Mouse (Mus musculus) heart, postnatal 10 days (tissue): ENCODE results near the gene P2rx6. TPM values are rescaled to one million over a fixed set of nuclear protein-coding genes. Genes with fewer than 3 reads are reported as not detected.

ENCODE experiments used
- DNase-seq, 2 experiments: peaks; one replicate each; pipeline ENCODE4 v3.0.0; 2021
- intact Hi-C: fragments of 180-260 bp; cut with DNase I; formaldehyde crosslinking; loops from one replicate; pipeline ENCODE4 v1.15.1; 2025
- total RNA-seq, 2 experiments: library from RNA; stranded (reverse); gene quantifications; 2 replicates each; pipeline ENCODE4 v1.2.3; 2021

P2rx6 gene
- total RNA-seq, 2 experiments from 2014 or later = 0.45 to 0.69 TPM

- intact Hi-C loops = loop anchor here (2.0 kb wide), 1 partner anchor 57 kb away; no protein-coding TSS in a partner anchor
- DNase-seq = no peak
Measured at GRCm38 (mm10) chr16:17559396-17560027, 2.2 kb upstream of the P2rx6 start.

DNA sequence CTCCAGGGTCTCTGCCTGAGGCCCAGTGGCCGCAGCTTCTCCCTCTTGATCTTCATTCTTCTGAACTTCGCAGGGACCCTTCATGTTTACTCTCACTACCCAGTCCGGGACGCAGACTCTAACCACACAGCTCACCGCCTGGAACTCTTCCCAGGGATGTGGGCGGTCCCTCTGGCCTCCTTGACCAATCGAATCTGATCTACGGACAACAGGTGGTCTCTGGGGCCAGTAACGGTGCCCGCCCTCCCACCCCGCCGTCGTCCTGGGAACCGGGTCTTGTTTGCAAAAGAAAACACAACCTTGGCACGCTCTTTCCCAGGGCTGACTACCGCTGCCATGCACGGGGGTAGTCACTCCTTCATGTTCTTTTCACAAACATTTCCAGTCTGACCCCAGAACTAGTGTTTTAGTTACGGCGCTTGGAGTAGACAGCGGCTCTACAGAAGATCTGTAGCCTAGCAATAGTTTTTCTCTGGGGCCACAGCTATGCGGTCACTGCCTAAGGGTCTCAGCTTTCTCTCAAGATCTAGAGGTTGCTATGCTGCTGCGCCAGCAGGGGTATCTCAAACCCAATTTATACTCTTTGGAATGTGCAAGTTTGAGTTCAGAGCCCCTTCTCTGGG, 446 bp upstream of the P2rx6 start, which contains the start of gene Lrrc74b:
TSS of gene Lrrc74b (minus strand) at position 120 of the 623 bp plus-strand sequence.
- intact Hi-C loops = no loop called here
- peak; percentile 73 to 81 for DNase-seq

- no peak for DNase-seq
- intact Hi-C loops = no loop called here
Measured at GRCm38 (mm10) chr16:17563580-17563979, 1.9 kb downstream of the P2rx6 start.

GRCm38 (mm10) chr16:17564221-17564620, 2.5 kb downstream of the P2rx6 start:
- intact Hi-C loops = no loop called here
- DNase-seq = no peak

DNA sequence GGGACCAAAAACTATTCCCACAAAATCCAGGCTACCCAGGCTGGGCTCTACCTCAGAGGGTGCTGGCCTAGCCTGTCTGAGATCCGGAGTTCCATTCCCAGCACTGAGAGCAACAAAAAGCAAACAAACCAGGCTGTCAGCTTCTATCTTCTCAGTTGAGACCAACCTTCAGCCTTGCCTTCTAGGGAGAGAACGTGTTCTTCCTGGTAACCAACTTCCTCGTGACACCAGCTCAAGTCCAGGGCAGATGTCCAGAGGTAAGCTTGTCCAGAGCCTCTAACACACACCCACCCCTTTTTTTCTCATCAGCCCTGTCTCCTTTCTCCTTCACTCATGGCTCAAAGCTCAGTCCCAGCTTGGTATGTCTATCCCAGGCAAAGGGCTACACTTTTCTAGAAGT, 3.1 kb downstream of the P2rx6 start:
- intact Hi-C loops = no loop called here

GRCm38 (mm10) chr16:17566186-17566585, 4.5 kb downstream of the P2rx6 start:
- intact Hi-C loops = no loop called here
- DNase-seq = no peak

More for the DNA sequence above, 3.1 kb downstream of the P2rx6 start:
- no peak for DNase-seq

DNA sequence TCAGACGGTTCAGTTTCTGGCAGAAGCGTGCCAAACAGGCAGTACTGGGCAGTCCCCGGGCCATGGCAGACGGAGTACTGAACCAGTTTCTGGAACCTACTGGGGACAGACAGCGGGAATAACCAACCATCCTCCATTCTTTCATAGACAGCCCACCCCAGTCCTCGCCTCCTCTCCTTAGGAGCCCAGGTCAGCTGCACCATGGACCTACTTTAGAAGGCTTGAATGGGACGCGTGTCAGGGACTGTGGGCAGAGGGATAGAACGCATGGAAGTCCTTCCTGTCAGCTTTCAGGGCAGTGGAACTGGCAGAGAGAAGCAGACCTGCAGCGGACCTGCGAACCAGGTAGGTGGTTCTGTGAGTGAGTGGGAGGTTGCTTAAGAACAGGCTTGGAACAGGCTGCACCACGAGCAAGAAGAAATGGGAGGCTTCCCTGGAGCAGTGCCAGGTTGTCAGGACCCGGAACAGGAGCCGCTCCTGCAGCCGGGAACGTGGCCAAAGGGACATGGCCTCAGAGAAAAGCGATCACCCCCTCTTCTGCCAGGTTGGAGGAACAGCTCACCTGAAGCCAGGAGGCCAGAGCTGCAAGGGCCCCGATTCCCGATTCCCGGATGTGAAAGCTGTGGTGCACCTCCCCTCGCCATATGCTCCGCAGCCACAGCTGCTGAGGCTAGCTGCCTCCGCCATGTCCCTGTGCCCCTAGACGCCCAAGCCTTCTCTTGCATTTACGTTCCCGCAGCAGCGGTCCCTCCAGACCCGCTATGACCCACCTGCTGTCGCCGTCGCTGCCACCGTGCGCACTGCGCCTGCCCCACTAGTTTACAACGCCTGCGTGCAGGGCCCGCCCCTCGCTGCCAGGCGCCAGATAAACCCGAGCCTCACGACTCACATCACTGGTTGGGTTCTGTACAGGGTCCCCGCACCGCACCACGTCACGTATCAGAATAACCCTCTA, 14.5 kb downstream of the P2rx6 start:
- peak; percentile 63 to 70 for DNase-seq
- intact Hi-C loops = no loop called here

- no peak for DNase-seq
- intact Hi-C loops = no loop called here
Measured at GRCm38 (mm10) chr16:17576825-17577215, 15.1 kb downstream of the P2rx6 start.

DNA sequence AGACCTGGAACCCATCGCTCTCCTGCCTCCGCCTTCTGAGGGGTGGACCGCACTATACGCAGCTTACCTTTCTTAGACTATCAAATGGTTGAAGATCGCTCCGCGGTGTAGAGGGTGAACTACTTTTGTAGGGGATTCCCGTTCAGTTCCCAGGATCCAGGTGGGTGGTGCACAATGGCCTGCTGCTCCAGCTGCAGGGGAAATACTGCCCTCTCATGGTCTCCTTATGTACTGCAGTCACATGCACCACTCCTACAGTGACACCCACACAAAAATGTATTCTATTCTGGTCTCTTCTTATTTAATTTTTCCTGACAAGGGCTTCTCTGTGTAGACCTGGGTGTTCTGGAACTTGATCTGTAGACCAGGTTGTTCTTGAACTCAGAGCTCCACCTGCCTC, 21.4 kb downstream of the P2rx6 start, which contains the start of gene Slc7a4:
TSS of gene Slc7a4 (minus strand) at position 151 of the 400 bp plus-strand sequence.
- intact Hi-C loops = no loop called here
- no peak for DNase-seq

DNA sequence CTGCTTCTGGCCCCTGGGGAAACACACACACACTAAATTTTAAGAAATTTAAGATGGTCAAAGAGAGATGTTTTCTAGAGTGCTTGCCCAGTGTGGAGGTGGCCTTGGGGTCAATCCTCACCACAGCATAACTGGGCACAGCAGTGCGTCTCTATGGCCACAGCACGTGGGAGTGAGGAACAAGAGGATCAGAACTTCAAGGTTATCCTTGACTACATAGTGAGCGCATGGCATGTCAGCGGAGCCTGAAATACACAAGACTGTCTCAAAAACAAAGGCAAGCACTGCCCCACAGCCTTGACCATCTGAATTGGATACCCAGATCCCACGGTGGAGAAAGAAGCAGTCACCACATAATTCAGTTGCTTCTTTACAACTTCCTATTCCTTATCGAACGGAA, 22.9 kb downstream of the P2rx6 start:
- DNase-seq = no peak
- intact Hi-C loops = no loop called here

GRCm38 (mm10) chr16:17590731-17591130, 29.0 kb downstream of the P2rx6 start:
- no peak for DNase-seq
- intact Hi-C loops = no loop called here

DNA sequence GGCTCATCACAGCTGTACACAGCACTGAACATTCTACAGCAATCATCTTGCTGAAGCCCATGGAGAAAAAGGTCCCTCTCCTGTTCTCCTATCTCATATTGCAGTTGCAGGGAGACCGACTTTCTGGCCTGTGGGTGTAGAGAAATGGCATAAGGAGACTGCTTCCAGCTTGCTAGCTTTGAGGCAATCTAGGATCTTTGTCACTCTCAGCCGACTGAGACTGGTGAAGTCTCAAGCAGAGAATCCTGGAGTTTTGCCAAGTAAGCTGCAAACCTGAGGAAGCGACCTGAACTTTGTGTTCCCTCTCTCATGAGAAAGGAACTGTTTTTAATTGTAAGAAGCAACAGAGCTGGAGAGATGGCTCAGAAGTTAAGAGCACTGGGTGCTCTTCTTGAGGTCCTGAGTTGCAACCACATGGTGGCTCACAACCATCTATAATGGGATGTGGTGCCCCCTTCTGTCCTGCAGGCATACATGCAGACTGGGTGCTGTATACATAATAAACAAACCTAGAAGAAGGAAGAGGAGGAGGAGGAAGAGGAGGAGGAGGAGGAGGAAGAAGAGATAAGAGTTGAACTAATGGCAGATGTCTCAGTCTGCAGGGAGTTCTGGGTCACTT, 39.4 kb downstream of the P2rx6 start:
- peak in 1 of 2 experiments; percentile 5 for DNase-seq
- intact Hi-C loops = no loop called here

DNA sequence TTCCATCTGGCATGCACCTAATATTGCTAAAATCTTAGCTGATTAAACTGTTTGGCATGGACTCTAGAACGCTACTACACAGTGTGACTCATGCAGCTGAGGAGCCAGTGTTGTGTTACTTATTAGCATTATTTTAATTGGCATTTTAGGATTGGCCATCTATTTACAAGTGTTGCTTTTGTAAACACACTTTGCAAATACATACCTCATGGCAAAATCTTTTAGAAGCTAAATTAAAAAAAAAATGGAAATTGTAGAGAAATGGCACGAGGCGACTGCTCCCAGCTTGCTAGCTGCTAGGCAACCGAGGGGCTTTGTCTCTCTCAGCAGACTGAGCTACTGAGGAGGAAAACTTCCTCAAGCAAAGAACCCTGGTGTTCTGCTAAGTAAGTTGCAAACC, 43.3 kb downstream of the P2rx6 start:
- no peak for DNase-seq
- intact Hi-C loops = no loop called here

- intact Hi-C loops = no loop called here
- DNase-seq = no peak
Measured at GRCm38 (mm10) chr16:17605684-17606083, 44.0 kb downstream of the P2rx6 start.

GRCm38 (mm10) chr16:17611383-17611782, 49.7 kb downstream of the P2rx6 start:
- DNase-seq = no peak
- intact Hi-C loops = loop anchor here (10.0 kb wide), 1 partner anchor 137 kb away; no protein-coding TSS in a partner anchor

DNA sequence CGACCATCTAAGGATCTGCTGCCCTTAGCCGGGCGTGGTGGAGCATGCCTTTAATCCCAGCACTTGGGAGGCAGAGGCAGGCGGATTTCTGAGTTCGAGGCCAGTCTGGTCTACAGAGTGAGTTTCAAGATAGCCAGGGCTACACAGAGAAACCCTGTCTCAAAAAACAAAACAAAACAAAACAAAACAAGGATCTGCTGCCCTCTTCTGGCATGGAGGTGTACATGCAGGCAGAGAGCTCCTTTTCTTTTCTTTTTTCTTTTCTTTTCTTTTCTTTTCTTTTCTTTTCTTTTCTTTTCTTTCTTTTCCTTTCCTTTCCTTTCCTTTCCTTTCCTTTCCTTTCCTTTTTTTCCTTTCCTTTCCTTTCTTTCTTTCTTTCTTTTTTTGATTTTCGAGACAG, 53.1 kb downstream of the P2rx6 start:
- intact Hi-C loops = loop anchor here (10.0 kb wide), 1 partner anchor 140 kb away; no protein-coding TSS in a partner anchor
- peak in 1 of 2 experiments; percentile 23 for DNase-seq

DNA sequence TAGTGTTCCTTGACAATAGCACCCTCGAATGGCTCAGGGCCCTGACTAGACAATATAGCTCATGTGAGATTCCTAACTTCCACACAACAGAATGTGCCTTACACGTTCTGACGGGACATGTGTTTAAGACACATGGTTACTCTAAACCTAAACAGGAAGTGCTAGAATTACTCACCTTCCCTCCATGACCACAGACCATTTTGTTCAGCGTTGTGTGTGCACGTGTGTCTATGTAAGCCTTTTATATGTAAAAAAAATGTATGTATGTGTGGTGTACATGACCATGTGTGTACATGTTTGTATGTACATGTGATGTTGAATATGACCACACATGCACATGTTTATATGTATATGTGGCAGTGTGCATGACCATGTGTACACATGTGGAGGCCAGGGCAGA, 54.5 kb downstream of the P2rx6 start:
- intact Hi-C loops = loop anchor here (2.0 to 10.0 kb wide), 2 partner anchors 57 to 141 kb away; no protein-coding TSS in a partner anchor
- no peak for DNase-seq

- DNase-seq = peak; percentile 46 to 55
- intact Hi-C loops = loop anchor here (2.0 to 10.0 kb wide), 2 partner anchors 59 to 143 kb away; no protein-coding TSS in a partner anchor
Measured at GRCm38 (mm10) chr16:17617922-17618565, 56.4 kb downstream of the P2rx6 start.

DNA sequence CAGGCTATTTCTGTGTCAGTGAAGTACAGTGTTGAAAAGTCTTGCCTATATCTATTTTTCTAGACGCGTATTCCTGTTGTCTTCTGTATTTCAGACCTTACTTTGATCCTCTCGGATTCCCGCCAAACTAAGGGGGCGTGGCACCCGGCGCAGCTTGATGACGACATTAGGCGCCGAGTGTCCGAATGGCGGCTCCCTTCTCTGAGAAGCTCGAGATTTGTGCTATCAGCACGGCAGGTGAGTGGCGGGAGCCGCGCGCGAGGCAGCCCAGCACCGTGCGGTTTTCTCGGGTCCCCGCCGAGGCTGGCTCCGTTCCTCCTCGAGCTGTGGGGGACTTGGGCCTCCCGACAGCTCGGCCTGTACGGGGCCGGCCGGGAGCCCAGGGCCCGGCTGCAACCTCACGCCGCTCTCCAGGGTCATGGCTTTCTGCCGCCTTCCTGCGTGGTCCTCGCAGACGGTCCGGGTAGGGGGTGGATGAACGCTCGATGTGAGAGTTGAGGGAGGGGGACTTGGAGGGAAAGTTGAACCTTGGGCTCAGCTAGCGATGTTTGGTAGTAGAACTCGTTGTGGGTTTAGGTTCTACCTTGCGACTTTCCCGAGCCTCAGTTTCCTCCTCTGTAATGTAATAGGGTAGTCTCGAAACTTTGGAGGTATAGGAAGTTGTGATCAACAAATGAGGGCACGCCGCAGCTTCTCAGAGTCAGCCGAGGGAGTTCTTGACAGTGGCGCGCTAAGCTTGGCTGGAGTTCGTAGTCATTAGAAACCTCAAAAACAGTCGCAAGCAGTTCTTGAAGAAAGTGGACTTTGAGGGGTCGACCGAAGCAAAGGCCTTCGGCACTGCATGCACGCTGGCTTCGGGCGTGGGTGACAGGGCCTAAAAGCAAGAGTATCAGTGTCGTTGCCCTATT, 57.8 kb downstream of the P2rx6 start, which contains the start of gene Smpd4:
TSS of gene Smpd4 (plus strand) at position 157 of the 908 bp plus-strand sequence.
- peak; percentile 92 to 96 for DNase-seq
- intact Hi-C loops = loop anchor here (10.0 kb wide), 1 partner anchor 145 kb away; no protein-coding TSS in a partner anchor
